Mouse (Mus musculus): ENCODE measurements around the gene Gabrd.
A peak's percentile ranks its signal among the peaks of the same experiment; 100 is the strongest.

DNA sequence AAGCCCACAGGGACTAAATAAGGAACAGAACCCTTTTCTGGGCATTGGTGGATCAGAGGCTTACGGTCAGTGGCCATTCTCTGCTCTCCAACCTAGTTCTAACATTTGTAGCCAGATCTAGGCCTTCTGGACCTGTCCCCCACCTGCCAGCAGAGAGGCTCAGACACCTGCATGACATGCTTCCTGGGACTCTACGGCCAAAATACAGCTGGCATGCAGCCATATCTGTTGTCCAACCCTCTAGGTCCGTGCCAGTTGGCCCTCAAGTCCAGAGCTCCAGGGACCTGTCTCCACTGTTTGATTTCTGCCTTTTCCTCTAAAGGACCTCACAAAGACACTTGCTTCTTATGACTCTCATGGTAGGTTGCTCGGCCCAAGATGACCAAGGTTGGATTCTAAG is 1.2 kb downstream of the Gabrd start:
- TF ChIP-seq CTCF (IDR thresholded peaks at IDR 0.05; ENCODE audit: borderline replicate concordance, insufficient read depth, low read depth, low read length) (no peak), POLR2A (IDR thresholded peaks at IDR 0.05; ENCODE audit: borderline replicate concordance, insufficient read depth, low read length) (peak; percentile 67; the same call in 1 of the 2 replicates)
